Mouse (Mus musculus): ENCODE data around the gene Wdr26. TPM values are rescaled to one million over a fixed set of nuclear protein-coding genes. Genes with fewer than 3 reads are reported as not detected.
A peak's percentile ranks its signal among the peaks of the same experiment; 100 is the strongest.

Wdr26 gene
- polyA plus RNA-seq, 1 experiment, result 96.3 TPM

DNA sequence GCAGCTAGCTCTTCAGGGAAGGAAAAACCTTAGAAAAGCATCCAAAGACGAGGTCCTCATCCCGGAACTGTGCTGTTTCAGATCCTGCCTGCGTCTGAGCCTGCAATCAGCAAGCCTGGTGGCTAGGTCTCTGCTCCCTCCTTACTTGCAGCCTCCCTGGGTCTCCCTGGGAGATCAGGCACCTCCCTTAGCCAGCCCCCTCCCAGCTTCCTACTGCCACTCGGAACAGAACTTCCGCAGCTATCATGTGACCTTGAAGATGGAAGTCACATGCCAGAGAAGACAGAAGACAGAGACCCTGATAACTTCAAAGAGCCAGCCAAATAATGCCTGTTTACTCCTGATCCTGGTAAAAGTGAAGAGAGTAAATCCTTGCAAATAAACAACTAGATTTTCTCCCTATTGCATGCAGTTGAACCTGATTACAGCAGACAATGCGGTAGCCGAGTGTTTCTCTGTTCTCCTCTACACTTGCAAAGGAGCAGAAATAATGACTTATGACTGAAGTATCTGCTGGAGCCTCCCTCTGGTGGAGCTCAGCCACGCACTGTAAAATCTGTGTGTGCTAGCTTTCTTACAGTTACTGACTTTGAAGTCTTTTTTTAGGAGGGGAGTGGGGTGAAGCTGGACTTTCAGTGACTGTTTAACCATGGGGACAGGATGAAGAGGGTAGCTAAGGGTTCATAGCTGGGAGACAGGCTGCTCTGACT lies 22.7 kb upstream of the Wdr26 start:
- 0 out of 2 replicates have a peak, but pooled peaks cover 3% of the 10 kb centered on the region for H3K4me1 ChIP-seq (ENCODE audit: control insufficient read depth, insufficient read depth, low read length)
- TF ChIP-seq POLR2A (IDR thresholded peaks at IDR 0.05; ENCODE audit: control insufficient read depth, low read depth, low read length) (peak; percentile 35; the same call in 1 of the 2 replicates), CTCF (IDR thresholded peaks at IDR 0.05; ENCODE audit: control insufficient read depth, insufficient read depth, insufficient replicate concordance, low read depth, low read length) (no peak)
- no peaks in the 10 kb centered on the region for H3K27me3 ChIP-seq (ENCODE audit: control insufficient read depth, insufficient read depth, low read length)
- H3K27ac ChIP-seq (ENCODE audit: control insufficient read depth, insufficient read depth, low read depth, low read length), result peak overlapping the region; percentile 4; the same call in 1 of the 2 replicates
- H3K4me3 ChIP-seq (ENCODE audit: control insufficient read depth, low read depth, low read length), result no peak overlapping the region; the same call in 1 of the 2 replicates
- no peaks in the 10 kb centered on the region for H3K36me3 ChIP-seq (ENCODE audit: control insufficient read depth, insufficient read depth, low read length)

- TF ChIP-seq POLR2A (IDR thresholded peaks at IDR 0.05; ENCODE audit: control insufficient read depth, low read depth, low read length) (no peak), CTCF (IDR thresholded peaks at IDR 0.05; ENCODE audit: control insufficient read depth, insufficient read depth, insufficient replicate concordance, low read depth, low read length) (no peak)
- Histone ChIP-seq H3K4me1 (ENCODE audit: control insufficient read depth, insufficient read depth, low read length) (0 out of 2 replicates have a peak, but pooled peaks cover 3% of the 10 kb centered on the region), H3K27me3 (ENCODE audit: control insufficient read depth, insufficient read depth, low read length) (no peaks in the 10 kb centered on the region), H3K4me3 (ENCODE audit: control insufficient read depth, low read depth, low read length) (no peak overlapping the region), H3K27ac (ENCODE audit: control insufficient read depth, insufficient read depth, low read depth, low read length) (no peak overlapping the region), H3K36me3 (ENCODE audit: control insufficient read depth, insufficient read depth, low read length) (no peaks in the 10 kb centered on the region)
Measured at GRCm38 (mm10) chr1:181233734-181234133, 21.9 kb upstream of the Wdr26 start.

DNA sequence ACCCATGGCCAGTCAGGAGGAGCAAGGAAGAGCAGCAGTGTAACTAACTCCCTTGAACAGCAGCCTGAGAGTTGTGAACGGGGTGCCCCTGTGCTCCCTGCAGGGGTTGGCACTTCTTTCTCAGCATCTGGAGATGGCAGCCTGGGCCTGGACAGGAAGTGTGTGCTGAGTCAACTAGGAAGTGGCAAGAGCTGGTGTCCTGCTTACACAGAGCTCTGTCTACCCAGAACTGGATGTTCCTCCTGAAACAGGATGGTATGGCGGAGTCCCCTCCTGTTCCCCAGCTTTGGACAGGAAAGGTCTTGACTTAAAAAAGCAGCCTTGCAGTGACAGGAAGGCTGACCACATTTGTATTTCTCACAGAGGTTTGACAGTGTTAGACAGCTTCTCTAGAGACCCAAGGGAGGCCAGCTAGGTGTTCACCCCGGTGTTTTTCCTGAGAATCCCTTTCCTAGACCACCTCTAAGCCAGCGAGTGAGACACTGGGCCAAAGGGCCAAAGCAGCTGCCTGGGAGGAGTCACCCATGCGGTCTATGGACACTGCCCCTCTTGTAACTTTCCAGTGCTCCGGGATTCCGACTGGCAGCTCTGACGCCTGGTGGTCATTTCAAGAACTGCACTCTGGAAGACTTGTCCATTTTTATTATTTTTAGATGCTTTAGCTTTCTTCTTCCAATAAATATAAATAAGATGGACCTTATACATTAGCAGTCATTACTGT lies 20.7 kb upstream of the Wdr26 start:
- Histone ChIP-seq H3K4me1 (ENCODE audit: control insufficient read depth, insufficient read depth, low read length) (0 out of 2 replicates have a peak, but pooled peaks cover 3% of the 10 kb centered on the region), H3K36me3 (ENCODE audit: control insufficient read depth, insufficient read depth, low read length) (no peaks in the 10 kb centered on the region), H3K27me3 (ENCODE audit: control insufficient read depth, insufficient read depth, low read length) (no peaks in the 10 kb centered on the region), H3K4me3 (ENCODE audit: control insufficient read depth, low read depth, low read length) (no peak overlapping the region), H3K27ac (ENCODE audit: control insufficient read depth, insufficient read depth, low read depth, low read length) (peak overlapping the region; percentile 15; the same call in 1 of the 2 replicates)
- no peak for TF ChIP-seq POLR2A (IDR thresholded peaks at IDR 0.05; ENCODE audit: control insufficient read depth, low read depth, low read length)
- TF ChIP-seq CTCF (IDR thresholded peaks at IDR 0.05; ENCODE audit: control insufficient read depth, insufficient read depth, insufficient replicate concordance, low read depth, low read length), result peak; percentile 68; the same call in 1 of the 2 replicates

DNA sequence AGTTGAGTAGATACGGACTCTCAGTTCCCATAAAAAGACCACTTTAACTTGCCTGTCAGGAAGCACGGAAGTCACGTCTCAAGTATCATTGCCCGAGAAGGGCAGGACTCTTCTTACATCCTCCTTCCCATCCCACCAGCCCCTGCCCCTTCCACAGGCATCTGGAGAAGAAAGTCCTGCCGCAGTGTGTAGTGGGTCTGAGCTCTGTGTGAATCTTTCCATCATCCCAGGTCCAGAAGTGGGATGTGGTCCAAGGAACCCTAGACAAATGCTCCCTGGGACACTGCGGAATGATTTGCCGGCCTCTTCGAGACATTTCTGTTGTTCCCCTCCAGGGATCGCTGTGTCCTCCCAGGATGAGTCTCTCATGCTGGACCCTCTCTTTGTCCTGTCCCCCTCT lies 20.0 kb upstream of the Wdr26 start:
- TF ChIP-seq CTCF (IDR thresholded peaks at IDR 0.05; ENCODE audit: control insufficient read depth, insufficient read depth, insufficient replicate concordance, low read depth, low read length) (no peak), POLR2A (IDR thresholded peaks at IDR 0.05; ENCODE audit: control insufficient read depth, low read depth, low read length) (no peak)
- Histone ChIP-seq H3K27me3 (ENCODE audit: control insufficient read depth, insufficient read depth, low read length) (no peaks in the 10 kb centered on the region), H3K4me1 (ENCODE audit: control insufficient read depth, insufficient read depth, low read length) (0 out of 2 replicates have a peak, but pooled peaks cover 3% of the 10 kb centered on the region), H3K36me3 (ENCODE audit: control insufficient read depth, insufficient read depth, low read length) (no peaks in the 10 kb centered on the region), H3K4me3 (ENCODE audit: control insufficient read depth, low read depth, low read length) (no peak overlapping the region), H3K27ac (ENCODE audit: control insufficient read depth, insufficient read depth, low read depth, low read length) (peak overlapping the region; percentile 15; the same call in 1 of the 2 replicates)

DNA sequence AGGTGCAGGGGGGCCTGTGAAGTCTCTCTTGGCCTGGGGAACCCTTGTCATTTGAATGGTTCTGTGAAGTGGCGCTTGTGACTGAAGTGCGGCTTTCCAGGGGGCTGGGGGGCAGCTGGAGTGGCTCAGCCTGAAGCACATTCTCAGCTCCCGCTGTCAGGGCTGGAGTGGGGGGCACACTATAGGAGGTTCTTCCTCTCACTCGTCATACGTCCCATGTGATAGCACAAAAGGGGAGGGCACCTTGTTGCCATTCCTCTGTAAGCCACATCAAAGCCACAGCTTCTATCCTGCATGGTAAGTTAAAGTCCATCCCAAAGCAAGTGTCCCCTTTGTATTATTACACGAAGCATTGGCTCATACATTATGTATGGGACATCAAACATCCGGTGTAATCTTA lies 19.5 kb upstream of the Wdr26 start:
- TF ChIP-seq POLR2A (IDR thresholded peaks at IDR 0.05; ENCODE audit: control insufficient read depth, low read depth, low read length), result no peak
- H3K36me3 ChIP-seq (ENCODE audit: control insufficient read depth, insufficient read depth, low read length), result no peaks in the 10 kb centered on the region
- no peak overlapping the region for H3K27ac ChIP-seq (ENCODE audit: control insufficient read depth, insufficient read depth, low read depth, low read length)
- H3K4me1 ChIP-seq (ENCODE audit: control insufficient read depth, insufficient read depth, low read length), result 0 out of 2 replicates have a peak, but pooled peaks cover 3% of the 10 kb centered on the region
- H3K4me3 ChIP-seq (ENCODE audit: control insufficient read depth, low read depth, low read length), result no peak overlapping the region
- no peaks in the 10 kb centered on the region for H3K27me3 ChIP-seq (ENCODE audit: control insufficient read depth, insufficient read depth, low read length)

DNA sequence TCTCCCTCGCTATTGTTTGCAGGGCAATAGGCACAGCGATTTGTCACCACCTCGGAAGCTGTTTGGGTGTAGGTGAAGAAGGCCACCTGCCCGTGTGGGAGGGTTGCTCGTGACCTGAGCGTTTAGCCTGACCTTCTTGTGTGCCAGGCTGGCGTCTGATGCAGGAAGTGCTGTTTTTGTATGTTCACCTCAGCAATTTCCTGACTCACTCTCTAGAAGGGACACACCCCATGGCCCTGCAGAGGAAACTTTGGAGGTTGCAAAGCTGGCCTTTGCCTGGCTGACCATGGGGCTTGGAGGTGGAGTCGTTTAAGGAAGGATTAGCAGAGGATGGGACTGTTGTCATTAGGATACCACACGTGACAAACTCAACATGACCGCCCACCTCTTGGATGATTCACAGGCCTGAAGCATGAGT lies 18.9 kb upstream of the Wdr26 start:
- H3K27me3 ChIP-seq (ENCODE audit: control insufficient read depth, insufficient read depth, low read length), result no peaks in the 10 kb centered on the region
- H3K27ac ChIP-seq (ENCODE audit: control insufficient read depth, insufficient read depth, low read depth, low read length), result no peak overlapping the region
- H3K36me3 ChIP-seq (ENCODE audit: control insufficient read depth, insufficient read depth, low read length), result no peaks in the 10 kb centered on the region
- TF ChIP-seq POLR2A (IDR thresholded peaks at IDR 0.05; ENCODE audit: control insufficient read depth, low read depth, low read length), result no peak
- TF ChIP-seq CTCF (IDR thresholded peaks at IDR 0.05; ENCODE audit: control insufficient read depth, insufficient read depth, insufficient replicate concordance, low read depth, low read length), result no peak
- no peak overlapping the region for H3K4me3 ChIP-seq (ENCODE audit: control insufficient read depth, low read depth, low read length)
- 0 out of 2 replicates have a peak, but pooled peaks cover 3% of the 10 kb centered on the region for H3K4me1 ChIP-seq (ENCODE audit: control insufficient read depth, insufficient read depth, low read length)

GRCm38 (mm10) chr1:181229046-181229445 lies 17.2 kb upstream of the Wdr26 start:
- Histone ChIP-seq H3K27me3 (ENCODE audit: control insufficient read depth, insufficient read depth, low read length) (no peaks in the 10 kb centered on the region), H3K4me1 (ENCODE audit: control insufficient read depth, insufficient read depth, low read length) (no peaks in the 10 kb centered on the region), H3K27ac (ENCODE audit: control insufficient read depth, insufficient read depth, low read depth, low read length) (no peak overlapping the region), H3K36me3 (ENCODE audit: control insufficient read depth, insufficient read depth, low read length) (no peaks in the 10 kb centered on the region), H3K4me3 (ENCODE audit: control insufficient read depth, low read depth, low read length) (no peak overlapping the region)
- TF ChIP-seq CTCF (IDR thresholded peaks at IDR 0.05; ENCODE audit: control insufficient read depth, insufficient read depth, insufficient replicate concordance, low read depth, low read length) (no peak), POLR2A (IDR thresholded peaks at IDR 0.05; ENCODE audit: control insufficient read depth, low read depth, low read length) (no peak)

All from testis, adult 2 months (tissue).